Mouse (Mus musculus) cerebellum, adult (tissue): Measurements from ENCODE around the gene Il34.

Experiments used
- ATAC-seq: cut with Nextera tagmentation; 2 replicates; pipeline ENCODE4 v1.9.2; 2017; ENCODE audit warnings: mild to moderate bottlenecking, moderate library complexity, mixed read lengths; ENCODE audit not compliant: insufficient number of reproducible peaks, low FRiP score, low TSS enrichment

Il34 gene

DNA sequence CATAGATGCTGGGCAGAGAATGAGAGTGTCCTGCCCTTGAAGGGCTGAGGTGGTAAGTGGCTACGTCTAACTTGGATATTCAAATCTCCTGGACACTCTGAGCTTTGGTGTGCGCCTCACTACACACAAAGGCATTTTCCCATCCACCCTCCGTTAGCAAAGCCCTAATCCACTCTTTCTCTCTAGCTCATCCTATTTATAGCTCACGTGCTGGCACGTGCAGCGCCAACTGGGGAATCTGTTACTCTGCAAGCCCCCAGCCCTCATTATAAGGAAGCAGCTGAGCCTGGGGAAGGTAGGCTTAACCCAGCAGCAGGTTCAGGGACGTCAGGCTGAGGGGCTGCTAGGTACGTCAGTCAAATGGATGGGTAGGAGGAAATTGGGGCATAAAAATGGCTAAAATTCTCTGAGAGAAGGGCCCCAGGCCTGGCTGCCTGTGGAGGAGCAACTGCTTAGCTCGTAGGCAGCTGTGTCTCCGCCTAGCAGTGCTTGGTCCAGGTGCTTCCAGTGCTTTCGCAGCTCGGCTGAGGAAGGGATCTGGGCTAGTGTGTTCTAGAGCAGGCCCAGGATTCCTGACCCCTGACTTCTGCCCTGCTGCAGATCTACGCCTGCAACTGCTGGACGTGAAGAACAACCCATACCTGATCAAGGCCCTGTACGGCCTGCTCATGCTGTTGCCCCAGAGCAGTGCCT, 90.8 kb downstream of the Il34 start:
- no peak for ATAC-seq

DNA sequence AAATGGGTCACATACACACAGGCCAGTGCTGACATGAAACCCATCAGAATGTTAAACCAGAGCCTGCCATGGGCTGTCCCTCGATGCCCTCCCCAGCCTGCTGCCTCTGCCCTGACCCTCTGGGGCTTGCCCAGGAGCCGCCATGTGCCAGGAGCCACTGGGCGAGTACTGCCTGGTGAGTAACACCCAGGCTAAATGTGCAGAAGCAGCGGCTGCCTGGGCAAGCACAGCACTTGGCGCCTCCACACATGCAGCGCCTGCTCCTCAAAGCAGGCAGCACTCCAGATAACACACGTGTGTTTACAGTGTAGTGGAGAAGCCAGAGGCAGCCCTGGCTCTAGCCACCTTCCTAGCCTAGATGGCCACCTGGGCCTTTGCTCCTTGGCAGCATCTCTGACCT, 92.7 kb downstream of the Il34 start:
- ATAC-seq, result no peak

GRCm38 (mm10) chr8:110711271-110711934, 94.3 kb downstream of the Il34 start:
- ATAC-seq, result no peak

GRCm38 (mm10) chr8:110710593-110710992, 95.1 kb downstream of the Il34 start:
- ATAC-seq, result no peak

DNA sequence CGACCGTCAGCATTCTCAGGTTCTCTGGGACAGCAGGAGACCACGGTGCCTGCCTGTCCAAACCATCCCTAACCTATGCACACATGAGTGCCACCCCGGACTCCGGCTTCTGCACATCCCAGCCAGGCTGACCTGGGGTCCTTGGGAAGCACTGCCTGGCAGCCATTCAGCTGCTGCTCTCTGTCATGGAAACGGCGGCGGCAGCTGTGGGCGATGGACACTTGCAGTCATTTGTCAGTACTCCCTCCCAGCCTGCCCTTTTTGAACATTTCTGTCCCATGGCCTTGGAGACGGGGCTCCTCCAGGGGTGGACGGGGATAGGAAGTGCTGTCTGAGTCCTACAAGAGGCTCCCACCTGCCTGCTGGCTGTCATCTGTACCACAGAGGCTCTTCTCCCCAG, 97.3 kb downstream of the Il34 start:
- ATAC-seq, result no peak

DNA sequence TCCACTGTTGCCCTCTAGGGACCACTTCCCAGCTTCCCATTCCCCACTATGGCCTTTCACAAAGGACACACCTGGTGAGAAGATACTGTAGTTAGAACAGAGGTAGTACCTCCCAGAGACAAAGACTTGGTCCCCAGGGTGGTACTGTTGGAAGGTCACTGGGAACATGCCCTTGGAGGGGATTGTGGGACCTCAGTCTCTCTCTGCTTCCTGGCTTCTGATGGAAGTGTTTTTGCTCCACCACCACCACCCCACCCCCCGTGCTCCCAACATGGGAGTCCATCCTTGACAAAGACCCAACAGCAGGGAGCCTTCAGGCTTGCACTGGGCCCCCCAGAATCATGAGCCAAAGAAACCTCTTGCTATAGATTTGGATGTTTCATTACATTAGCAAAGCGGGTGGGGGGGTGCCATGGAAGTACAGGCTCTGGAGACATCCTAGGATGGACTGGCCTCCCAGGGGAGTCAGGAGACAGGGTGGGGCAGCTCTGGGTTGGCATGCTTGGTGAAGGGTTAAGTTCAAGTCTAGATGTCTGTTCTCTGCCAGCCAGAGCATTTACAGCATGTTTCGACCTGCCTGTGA, 99.3 kb downstream of the Il34 start:
- no peak for ATAC-seq

DNA sequence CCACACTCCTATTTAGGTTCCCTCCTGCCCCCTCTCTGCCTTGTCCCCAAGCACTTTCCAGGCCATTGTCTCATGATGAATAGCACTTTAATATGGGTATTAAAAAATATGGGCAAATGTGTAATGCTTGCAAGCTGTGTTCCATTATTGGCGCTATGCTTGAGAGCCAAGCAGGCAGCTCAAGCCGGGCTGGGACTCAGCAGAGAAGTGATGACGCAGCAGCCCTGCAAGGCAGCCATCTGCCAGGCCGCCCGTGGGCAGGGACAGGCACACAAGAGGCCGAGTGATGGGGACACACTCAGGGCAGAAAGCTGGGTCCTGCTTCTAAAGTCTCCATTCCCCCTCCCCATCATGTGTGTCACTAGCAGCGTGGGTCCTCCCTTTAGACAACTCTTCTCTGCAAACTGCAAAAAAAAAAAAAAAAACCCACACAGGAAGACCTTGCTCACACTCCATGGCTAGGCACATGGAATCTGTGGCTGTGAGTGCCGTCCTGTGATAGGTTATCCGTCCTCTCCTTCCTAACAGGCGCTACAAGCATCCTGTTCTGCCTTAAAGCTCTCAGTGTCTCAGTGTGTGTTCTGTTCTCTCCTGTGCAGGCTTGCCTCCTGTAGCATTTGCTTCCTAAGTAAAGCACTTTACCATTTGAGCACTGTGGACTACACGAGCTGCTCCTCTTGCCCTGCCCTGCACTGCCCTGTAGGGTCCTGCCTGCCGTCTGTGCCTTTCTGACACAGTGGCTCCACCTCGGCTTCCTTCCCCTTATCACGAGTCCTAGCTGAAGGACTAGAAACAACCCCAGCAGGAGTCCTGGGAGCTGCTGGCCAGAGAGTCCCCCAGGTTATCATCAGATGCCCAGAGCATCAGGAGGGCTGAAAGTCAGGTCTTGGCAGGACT, 100.1 kb downstream of the Il34 start:
- ATAC-seq, result peak; percentile 83

DNA sequence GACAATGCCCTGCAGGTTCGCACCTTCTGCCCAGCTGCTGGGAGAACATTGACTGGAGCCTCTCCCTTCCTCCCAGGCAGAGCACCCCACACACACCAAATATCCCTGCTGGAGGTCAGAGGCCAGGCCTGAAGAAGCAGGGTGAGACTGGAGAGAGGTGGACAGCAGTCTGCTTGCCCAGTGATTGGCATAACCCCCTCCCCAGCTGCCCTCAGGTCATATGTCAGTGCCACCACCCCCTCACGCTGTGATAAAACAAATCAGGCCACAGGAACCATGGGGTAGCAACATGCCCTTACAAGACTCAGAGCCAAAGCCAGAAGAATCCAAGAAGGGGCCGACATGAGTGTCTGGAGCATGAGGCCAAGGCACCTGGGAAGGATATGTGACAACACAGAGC, 101.6 kb downstream of the Il34 start:
- no peak for ATAC-seq

GRCm38 (mm10) chr8:110703460-110704061, 102.2 kb downstream of the Il34 start:
- ATAC-seq, result no peak

- ATAC-seq, result no peak
These were observed 102.9 kb downstream of the Il34 start for GRCm38 (mm10) chr8:110702636-110703459.

- ATAC-seq, result no peak
These were observed 105.2 kb downstream of the Il34 start for GRCm38 (mm10) chr8:110700561-110700960.

GRCm38 (mm10) chr8:110699501-110699900, 106.2 kb downstream of the Il34 start:
- no peak for ATAC-seq

DNA sequence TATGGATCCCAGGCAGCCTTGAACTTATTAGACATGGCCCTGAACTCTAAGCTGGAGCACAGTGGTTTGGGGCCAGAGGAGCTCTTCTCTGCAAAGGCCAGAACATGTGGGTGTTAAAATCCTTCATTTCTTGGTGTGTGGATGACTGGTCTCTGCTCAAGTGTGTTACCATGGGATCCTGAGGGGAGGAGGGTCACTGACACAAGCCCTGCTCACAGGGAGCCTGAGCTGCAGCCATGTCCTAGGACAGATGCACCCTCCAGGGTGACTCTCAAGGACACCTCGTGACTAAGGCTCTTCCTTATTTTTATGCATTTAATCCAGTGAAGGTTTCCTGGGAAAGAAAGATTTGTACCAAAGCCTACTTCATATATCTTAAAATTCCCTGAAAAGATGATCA, 107.6 kb downstream of the Il34 start:
- ATAC-seq, result no peak

GRCm38 (mm10) chr8:110697571-110697970, 108.2 kb downstream of the Il34 start:
- no peak for ATAC-seq

DNA sequence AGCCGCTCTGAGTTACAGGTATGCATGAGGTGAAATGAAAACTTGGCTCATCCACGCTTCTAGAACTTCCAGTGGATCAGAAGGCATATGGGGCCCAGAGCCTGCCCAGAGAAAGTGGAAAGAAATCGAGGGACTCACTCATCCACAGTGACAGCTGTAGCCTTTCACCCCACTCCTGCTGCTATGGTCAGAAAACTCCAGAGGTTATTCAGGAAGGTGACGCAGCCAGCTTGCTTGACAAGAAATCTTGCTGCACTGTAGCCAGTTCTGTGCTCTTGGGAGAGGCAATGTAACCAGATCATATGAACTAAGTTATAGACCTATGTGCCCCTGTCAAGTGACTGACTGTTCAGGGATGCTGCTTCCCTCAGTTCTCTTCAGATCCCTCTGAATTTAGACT, 109.7 kb downstream of the Il34 start:
- ATAC-seq, result no peak

GRCm38 (mm10) chr8:110695431-110695830, 110.3 kb downstream of the Il34 start:
- peak; percentile 41 for ATAC-seq

- no peak for ATAC-seq
These were observed 110.9 kb downstream of the Il34 start for GRCm38 (mm10) chr8:110694826-110695225.

GRCm38 (mm10) chr8:110694226-110694625, 111.5 kb downstream of the Il34 start:
- ATAC-seq, result no peak
